Mouse (Mus musculus) layer of hippocampus, adult 6 months (tissue): ENCODE data around the gene Ribc1. TPM values are rescaled to one million over a fixed set of nuclear protein-coding genes. Genes with fewer than 3 reads are reported as not detected.

Source experiments
- long read RNA-seq, 2 experiments: library from polyadenylated mRNA; unstranded; transcript quantifications; one replicate each; pipeline ENCODE4 v2.0.0; 2019 to 2020
- polyA plus RNA-seq: library from polyadenylated mRNA; unstranded; fragments of <200 nt; fragmentation: Nextera tagmentation; gene quantifications from 2 replicates; pipeline ENCODE4 v1.2.3, GENCODE M21; 2021

The Ribc1 gene
- polyA plus RNA-seq = 1.2 and 1.3 TPM in 2 replicates
- long read RNA-seq, experiment 1 = 0 reads
- long read RNA-seq, experiment 2 = 0 reads

DNA sequence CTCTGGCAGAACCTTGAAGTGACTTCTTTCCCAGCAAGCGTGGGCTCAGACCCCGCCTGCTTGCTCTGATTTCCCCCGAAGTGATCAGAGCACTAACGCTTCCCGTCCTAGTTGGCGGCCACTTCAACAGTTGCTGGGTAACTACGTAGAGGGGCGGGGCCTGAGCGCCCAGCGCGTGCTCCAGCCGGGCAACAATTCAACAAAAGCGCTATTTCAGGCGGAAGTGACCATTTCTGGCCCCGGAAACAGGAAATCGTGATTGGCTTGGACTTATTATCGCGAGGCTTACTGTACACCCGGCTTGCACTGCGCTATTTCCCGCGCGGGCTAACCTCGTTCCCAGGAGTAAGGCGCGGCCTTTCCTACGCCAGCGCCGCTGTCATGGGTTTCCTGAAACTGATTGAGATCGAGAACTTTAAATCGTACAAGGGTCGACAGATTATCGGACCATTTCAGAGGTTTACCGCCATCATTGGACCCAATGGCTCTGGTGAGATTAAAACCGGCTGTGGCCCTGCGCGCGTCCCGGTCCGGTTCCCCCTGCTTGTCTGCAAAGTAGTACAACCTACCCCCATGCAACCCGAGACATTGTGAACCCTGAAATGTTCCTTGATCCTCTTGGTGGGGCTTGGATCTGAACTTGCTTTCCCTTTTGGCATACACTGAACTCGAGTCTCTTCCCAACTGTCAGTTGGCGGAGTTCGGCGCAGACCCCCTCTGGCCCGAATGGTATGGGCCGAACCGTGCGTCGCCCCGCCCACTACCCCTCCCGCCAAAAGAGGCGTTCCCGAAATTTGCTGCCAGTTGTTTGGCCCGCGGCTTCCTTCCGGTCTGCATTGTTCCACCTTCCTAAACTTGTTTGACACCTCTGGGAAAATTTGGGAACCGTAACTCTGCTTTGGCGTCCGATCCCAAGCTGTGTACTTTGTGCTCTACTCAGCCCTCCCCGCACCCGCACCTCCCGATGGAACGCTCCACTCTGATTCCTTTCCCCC is at the start of gene Ribc1, which contains the start of gene Smc1a:
TSS of gene Ribc1 (minus strand) at position 145 of the 995 bp plus-strand sequence.
TSS of gene Smc1a (plus strand) at position 278 of the 995 bp plus-strand sequence.

DNA sequence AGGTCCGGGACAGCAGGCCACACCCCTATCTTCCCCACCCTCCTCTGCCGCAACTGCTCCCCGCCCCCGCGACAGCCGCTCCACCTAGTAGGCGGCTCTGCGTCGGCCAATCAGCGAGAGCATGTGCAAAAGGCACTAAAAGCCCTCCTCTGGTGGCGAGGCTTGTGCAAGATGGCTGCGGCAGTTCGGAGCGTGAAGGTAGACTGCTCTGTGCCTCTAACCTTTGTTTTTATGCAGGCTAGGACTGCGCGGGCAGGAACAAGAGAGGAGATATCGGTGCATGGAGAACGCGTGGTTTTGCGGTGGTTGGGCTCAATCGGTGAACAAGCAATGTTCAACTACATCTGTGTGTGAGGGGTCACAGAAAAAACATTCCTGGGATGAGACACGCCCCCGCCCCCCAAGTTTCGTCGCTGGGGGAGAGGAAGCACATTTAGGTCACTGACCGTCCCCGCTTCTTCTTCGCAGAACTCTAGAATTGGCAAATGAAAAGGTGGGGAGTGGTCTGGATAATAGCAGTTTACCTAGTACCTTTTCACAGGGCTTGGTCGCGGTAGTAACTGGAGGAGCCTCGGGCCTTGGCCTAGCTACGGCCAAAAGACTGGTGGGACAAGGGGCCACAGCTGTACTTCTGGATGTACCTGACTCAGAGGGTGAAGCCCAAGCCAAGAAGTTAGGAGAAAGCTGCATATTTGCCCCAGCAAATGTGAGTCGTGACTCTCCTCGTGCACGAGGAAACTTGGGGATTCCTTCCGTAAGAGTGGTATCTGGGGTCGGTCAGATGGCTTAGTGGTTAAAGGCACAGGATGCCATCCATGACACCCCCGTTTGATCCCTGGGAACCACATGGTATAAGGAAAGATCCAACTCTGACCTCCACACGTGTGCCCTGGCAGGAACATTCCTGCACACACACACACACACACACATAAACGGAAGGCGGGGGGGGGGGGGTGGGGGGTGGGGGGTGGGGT is 14.1 kb downstream of the Ribc1 start, which contains the start of gene Hsd17b10:
TSS of gene Hsd17b10 (plus strand) at position 109 of the 974 bp plus-strand sequence.

Other genes starting within 250 kb of the Ribc1 start
- gene Huwe1, start 215.5 kb downstream of the Ribc1 start, polyA plus RNA-seq = 16.8 and 25.0 TPM in 2 replicates
- gene Hsd17b10, start 14.4 kb downstream of the Ribc1 start, polyA plus RNA-seq = 139 and 154 TPM in 2 replicates
- gene Smc1a, start 133 bp upstream of the Ribc1 start, polyA plus RNA-seq = 21.7 and 23.1 TPM in 2 replicates
- gene Iqsec2, start 128.0 kb upstream of the Ribc1 start, polyA plus RNA-seq = 9.8 and 10.0 TPM in 2 replicates
- gene Kdm5c, start 216.7 kb upstream of the Ribc1 start, polyA plus RNA-seq = 12.8 and 13.4 TPM in 2 replicates